Mouse (Mus musculus) embryo, embryonic 9.5 days (tissue): ENCODE measurements around the gene Ldlrad3.

Experiments
- DNase-seq: peaks from one replicate; pipeline ENCODE4 v3.0.0-alpha.2; 2017; ENCODE audit errors: extremely low spot score

The Ldlrad3 gene

GRCm38 (mm10) chr2:102038229-102038894, 147.8 kb downstream of the Ldlrad3 start:
- no peak for DNase-seq

GRCm38 (mm10) chr2:102036665-102037511, 149.3 kb downstream of the Ldlrad3 start:
- no peak for DNase-seq

GRCm38 (mm10) chr2:102034513-102034879, 151.7 kb downstream of the Ldlrad3 start:
- DNase-seq, result no peak

GRCm38 (mm10) chr2:102033818-102034512, 152.2 kb downstream of the Ldlrad3 start:
- DNase-seq, result no peak

DNA sequence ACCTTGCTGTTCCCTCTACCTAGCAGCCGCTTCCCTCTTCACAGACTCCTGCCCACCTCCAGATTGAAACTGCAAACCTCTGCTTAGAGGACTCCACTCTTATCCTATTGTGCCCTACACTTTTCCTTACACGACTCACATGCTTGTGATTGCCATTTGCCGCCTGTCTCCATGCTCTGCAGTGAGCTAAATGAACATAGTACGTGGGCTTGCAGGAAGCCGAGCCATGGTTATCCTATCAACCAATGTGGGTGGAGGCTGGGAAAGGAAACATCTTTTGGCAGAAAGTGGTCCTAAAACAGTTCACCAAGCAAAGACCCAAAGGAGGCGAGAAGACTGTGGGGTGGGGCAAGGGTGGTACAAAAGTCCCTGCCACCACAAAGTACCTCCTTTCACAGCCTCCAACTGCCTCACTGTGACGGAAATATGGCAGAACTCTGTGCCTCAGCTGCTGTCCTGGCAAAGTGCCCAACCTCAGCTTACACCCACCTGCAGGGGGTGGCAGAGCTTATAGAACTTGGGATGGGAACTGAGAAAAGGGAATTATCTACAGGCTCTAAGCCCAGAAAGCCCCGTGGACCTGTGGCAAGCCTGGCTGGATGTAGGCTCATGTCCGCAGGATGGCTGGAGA, 153.4 kb downstream of the Ldlrad3 start:
- DNase-seq, result no peak

DNA sequence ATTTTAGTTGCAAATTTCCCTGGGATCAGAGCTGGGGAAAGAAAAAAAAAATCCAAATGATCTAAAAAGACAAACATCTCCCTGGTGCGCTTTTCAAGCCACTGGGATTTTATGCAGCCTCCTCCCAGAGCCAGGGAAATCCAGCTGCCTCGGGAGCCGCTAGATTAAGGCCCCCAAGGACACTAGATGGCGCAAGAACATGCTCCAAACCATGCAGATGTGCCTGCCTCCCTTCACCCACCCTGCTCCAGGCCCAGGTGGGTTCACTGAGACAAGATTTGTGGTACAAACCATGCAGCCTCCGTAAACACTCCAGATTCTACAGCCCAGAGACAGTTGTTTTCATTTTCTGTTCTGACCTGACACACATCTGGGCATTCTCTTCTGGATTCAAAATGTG, 155.5 kb downstream of the Ldlrad3 start:
- peak; percentile 49 for DNase-seq

GRCm38 (mm10) chr2:102030152-102030551, 156.0 kb downstream of the Ldlrad3 start:
- no peak for DNase-seq

DNA sequence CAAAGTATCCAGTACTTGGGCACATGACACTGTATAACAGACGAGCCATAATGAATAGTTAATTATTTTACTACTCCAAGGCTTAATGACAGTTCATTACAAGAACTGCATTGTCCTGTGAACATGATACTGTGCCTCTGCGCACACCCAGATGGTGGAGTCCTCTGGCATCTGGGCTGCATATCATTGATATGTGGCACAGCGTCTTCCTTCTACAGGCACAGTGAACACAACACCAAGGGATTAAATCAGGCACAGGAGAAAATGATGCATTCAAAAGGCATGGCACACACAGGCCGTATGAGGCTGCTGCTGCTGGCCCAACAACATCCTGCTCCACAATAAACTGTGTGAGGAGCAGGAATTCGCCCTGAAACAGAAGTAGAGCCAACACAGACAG, 156.5 kb downstream of the Ldlrad3 start:
- no peak for DNase-seq

GRCm38 (mm10) chr2:102027265-102027664, 158.9 kb downstream of the Ldlrad3 start:
- DNase-seq, result no peak

DNA sequence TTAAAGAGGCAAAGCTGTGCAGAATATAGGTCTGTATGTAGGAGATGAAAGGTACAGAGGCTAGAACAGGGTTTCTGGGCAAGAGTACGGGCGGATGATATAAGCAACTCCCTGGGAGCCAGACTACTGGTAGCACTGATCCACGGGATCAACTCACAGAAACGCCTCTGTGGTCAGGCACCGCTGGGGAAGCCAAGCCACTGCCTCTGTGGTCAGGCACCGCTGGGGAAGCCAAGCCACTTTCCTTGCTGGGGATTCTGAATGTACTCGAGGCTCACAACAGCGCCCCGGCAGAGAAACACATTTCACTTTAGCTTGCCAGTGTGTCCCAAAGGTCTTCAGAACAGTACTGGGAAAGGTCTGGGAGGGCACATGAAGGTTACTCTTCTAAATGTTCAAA, 160.0 kb downstream of the Ldlrad3 start:
- DNase-seq, result no peak

GRCm38 (mm10) chr2:102024483-102024882, 161.7 kb downstream of the Ldlrad3 start:
- DNase-seq, result no peak

DNA sequence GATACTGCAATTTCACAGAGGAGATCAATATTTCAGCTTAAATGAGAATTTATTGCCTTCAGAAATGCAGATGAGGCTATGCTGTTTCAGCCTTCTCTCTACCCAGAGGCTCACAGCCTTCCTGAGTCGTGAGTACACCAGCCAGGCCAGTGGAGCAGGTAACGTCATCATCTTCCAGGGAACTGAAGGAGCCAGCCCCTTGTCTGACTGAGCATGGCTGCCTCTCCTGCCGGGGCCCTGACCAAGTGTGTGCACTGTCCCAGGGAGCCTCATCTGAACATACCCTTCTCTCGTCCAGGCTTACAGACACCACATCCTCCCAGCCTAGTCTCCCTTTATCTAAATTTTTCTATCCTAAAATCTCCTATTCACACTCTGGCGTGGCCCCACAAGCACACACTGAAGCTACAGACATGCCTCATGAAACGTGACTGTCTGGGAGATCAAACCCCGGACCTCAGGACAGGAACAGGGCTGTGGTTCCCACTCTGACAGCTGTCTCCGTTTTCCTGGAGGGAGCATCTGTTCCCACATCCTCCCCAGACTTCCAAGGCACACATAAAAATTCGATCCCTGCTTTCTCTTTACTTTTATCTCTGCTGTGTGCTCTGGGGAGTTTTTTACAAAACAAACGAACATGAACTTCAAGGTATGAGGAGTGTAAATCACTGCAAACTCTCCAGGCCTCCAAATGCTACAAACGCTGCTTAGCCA, 164.7 kb downstream of the Ldlrad3 start:
- DNase-seq, result no peak

- DNase-seq, result no peak
These were observed 165.6 kb downstream of the Ldlrad3 start for GRCm38 (mm10) chr2:102020546-102020945.

DNA sequence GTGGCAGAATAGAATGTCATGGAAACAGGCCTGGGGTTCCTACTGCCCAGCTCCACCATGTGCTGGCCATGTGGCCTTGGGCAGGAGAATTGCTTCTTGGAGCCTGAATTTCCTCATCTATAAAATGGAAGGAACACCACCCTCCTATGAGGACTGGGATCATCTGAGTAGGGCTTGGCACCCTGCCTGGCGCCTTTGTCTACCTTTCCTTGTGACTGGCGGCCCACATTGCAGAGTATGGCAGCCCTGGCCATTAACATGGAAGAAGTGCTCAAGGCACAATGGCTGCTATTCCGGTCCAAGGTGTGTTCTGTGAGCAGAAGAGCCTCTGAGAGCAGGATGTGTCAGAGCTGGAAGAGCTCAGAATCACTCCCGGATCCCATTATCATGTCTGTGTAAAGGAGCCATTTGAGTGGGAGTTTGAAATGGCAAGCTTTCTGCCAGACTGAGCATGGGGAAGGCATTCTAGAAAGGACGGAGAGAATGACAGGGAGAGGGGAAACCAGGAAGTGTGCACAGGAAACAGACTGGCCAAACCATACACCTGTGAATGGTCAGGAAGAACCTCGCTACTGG, 171.6 kb downstream of the Ldlrad3 start:
- no peak for DNase-seq

DNA sequence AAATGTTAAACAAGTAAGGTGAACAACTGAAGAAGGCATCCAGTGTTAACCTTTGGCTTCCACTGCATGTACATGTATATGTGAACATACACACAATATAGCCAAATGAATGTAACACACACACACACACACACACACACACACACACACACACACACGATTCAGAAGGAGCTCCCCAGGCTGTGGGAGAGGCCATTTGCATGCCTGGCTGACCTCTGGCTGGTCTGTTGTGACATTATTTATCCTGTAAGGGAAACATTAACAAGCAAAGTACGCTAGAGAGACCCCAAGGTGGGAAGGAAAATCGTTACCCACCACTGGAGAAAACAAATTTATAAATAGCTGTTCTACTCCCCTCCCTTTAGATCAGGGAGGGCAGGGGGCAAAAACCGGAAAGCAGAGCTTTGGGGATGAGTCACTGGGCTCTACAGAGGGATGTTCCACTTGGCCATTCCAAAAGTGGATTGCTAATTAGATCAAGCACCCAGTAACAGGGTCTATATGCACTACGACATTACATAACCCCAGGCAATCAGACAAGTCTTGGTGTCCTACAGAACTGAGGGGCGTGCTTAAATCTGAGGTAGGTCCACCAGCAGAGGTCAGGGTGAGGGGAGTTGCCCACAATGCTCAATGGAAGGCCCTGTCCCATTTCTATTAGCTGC, 174.7 kb downstream of the Ldlrad3 start:
- DNase-seq, result no peak

- DNase-seq, result no peak
These were observed 176.4 kb downstream of the Ldlrad3 start for GRCm38 (mm10) chr2:102009766-102010265.

- peak; percentile 49 for DNase-seq
These were observed 180.0 kb downstream of the Ldlrad3 start for GRCm38 (mm10) chr2:102006143-102006542.

DNA sequence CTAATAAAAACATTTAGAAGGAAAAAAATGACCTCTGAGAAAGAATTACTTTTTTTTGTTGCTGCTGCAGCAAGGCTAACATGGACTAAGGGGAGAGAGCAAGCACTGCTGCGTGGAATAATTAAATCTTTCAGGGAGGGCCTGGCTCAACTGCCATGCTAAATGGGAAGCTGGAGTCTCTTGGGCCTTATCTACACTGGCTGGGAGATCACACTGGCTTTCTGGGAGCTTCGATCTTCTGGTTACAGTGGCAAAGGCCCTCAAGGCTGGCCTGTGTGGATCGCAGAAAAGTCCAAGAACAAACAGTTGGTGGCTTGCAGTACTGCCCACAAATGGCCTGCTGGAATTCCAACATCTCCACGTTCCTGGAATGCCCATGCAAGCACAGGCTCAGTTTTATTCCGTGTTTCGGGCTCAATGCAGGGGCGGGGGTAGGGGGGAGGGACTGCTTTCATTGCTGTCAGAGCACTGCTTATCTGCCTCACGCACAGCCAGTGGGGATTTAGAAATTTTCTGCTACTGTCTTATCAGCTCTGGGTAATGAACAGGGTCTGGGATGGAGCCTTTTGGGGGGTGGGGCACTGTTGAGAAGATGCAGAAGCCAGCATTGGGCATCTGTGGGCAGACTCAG, 180.7 kb downstream of the Ldlrad3 start:
- DNase-seq, result peak; percentile 37

GRCm38 (mm10) chr2:102003776-102004264, 182.4 kb downstream of the Ldlrad3 start:
- no peak for DNase-seq
